Mouse (Mus musculus) kidney, adult 8-10 months (tissue): ENCODE results near the gene Erc2.

Source experiments
- DNase-seq, 2 experiments: peaks; one replicate each; pipeline ENCODE4 v3.0.0; 2022

Gene Erc2

DNA sequence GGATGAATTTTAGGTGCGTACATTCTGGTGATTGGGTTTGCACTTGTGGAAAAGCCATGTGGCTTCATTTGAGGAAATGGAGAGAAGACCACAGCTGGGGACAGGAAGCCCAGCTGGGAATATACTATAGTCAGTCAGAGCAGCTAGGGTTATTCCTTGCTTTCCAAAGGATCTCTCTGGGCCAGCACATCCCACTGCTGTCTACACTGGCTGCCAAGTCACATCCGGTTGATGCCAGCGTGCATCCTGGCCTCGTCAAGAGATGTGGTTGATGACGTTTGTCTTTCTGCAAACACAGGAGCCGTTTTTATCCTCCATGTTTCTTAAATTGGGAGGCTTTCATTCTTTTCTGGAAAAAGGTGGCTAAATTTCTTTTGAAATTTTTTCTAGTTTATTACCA, 603.3 kb downstream of the Erc2 start:
- DNase-seq, result no peak

DNA sequence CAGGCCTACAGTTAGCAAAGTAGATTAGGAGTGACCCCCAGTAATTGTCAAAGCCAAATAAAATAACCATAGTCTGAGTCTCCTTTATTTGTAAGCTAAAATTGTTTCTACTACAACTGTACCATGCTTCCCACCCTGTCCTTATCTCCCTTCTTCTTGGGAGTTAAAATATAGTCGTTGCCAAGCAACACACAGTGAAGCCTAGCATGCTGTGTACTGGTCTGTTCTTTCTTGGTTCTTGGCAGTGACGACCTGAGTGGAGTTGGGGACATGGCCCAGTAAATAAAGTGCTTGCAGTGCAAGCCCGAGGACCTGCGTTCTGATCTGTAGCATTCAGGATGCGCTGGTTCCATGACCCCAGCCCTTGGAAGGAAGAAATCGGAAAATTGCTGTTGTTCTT, 608.3 kb downstream of the Erc2 start:
- no peak for DNase-seq

DNA sequence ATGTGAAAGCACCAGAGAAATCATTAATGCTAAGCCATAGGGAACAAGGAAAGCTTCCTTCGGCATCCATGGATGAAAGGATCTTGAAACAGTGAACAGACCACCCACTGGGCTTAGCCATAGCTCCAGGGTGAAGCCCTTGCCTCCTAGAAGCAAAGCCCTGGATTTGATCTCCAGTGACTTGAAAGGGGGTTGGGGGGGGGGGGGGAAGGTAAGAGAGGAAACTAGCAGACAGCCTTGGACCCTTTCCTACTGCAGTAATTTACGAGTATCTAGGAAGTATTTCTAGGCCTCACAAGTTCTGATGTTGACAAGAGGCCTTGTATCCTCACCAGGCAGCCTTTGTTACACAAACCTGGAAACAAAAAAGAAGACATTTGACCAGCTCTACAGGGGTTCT, 609.0 kb downstream of the Erc2 start:
- DNase-seq, result no peak

DNA sequence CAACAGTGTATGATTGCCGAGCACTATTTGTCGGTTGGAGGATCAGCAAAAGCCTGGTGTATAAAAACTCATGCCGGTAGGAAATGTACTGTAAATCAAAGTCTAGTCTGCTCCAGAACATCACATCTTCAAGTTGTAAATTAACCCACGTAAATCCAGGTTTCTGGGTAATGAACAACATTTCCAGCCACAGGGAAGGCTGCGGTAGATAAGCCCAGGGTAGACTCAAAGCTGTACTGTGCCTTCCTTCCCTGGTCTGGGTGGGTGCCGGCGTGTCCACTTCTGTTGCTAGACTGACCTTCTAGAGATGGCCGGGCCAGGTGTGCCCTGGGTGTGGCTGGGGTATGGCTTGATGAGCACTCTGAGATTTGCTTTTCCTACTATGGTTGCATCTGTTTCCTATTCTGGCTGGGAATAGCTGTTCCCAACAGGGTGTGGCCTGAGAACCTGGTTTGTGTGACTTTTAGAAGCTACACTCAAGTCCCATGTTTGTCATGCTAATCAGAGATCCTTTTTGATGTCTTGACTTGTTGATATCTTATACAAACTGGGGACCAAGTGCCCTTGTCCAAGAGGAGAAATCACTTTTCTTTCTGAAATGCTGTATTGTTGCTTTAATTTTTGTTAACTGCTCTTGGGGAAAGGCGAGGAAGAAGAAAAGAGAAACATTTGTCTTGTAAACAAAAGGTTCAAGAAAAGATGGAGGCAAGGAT, 616.3 kb downstream of the Erc2 start:
- peak; percentile 29 to 44 for DNase-seq

DNA sequence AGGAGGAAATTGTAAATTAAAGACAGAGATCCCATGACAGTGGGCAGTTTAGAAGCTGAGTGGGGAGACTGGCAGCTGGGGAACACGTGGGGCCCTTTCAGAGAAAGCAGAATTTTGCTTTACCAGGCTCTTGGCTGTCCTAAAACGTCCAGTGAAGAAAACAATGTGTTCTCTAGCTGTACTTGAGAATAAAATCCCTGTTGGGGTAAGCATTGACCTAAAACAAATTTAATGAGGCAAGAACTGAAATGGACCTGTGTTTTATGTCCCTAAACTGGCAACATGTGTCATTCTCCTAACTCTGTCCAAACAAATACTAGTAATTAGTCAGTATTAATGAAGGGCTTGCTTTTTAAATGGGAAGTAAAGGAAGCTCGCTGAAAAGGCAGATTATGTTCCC, 617.9 kb downstream of the Erc2 start:
- DNase-seq, result no peak

DNA sequence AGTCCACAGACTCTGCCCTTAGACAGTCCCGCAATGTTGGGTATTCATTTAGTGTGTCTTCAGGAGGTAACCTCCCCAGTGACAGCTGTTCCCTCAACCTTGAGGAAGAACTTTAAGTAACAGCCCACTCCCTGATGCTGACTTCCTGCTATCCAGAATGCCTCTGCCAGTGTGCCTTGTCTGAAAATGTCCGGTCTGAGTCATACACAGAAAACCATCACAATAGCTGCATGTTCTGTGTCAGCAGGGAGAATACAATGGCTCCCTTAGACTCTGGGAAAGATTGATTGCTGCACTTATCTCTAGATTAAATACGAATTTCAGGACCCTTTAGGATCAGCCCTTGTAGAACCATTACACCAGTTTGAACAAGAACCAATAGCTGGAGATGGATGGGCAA, 620.5 kb downstream of the Erc2 start:
- no peak for DNase-seq

DNA sequence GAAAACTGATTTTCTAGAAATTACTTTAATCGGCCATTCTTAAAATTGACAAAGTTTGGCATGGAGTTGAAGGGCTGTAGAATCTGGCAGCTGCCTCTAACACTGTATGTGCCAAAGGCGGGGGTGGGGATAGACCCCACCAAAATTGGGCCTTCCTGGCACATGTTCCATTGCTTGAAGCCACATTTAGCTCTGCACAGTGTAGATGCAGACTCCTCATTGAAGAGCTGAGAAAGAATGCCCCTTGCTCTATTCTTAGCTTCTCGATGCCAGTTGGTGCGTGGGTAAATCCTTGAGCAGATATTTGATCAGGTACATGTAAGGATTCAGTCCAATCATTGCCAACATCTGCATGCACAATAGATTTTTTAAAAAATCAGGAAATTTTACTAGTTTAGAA, 621.2 kb downstream of the Erc2 start:
- no peak for DNase-seq

DNA sequence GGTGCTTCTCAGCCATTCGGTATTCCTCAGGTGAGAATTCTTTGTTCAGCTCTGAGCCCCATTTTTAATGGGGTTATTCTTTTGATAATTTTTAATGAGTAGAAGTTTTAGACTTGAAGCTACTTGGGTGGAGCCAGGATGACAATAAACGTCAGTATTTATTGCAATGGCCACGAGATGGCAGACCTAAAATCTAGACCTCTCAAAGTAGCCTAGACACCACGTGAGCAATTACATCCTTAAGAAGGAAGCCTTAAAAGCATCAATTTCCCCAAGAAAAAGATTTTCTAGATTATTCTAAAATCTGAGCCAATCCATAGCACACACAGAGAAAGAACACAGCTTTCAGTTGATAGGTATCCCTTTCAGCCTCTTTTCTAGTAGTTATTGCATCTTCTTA, 640.5 kb downstream of the Erc2 start:
- peak in 1 of 2 experiments; percentile 6 for DNase-seq

DNA sequence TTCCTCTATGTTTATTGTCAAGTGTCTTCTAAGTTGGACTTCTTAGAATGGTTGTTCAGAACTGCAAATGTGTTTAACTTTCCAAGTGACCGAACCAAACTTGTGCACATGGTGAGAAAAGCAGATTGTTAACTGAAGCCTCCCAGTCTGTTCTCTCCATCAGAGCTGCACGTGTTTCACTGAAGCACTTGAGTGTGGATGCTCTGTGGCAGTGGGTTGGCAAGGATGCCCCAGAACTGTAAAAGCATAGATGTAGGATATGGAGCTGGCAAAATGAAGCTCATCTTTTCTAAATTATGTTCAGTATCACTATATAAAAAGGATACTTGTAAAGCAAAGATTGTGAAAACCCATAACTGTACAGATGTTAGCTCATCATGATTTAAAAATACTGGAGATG, 645.1 kb downstream of the Erc2 start:
- DNase-seq, result no peak

DNA sequence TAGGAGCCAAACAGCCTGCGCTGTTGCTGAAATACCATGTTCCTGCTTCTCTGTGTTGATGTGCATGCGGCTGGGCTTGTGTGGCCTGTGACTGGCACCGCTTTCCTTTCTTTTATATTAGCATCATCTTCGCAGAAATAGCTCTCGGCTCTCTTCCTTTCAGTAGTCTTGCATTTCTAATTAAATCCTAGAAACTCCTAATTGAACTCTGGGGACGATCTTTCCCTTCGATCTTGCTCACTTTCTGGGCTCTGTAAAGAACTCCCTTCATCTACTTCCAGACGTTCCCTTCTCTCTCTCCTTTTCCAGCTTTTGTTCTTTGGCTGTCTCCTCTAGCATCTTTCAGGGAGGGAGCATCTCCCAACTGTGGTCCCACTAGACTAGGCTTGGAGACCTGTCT, 649.6 kb downstream of the Erc2 start:
- DNase-seq, result no peak

DNA sequence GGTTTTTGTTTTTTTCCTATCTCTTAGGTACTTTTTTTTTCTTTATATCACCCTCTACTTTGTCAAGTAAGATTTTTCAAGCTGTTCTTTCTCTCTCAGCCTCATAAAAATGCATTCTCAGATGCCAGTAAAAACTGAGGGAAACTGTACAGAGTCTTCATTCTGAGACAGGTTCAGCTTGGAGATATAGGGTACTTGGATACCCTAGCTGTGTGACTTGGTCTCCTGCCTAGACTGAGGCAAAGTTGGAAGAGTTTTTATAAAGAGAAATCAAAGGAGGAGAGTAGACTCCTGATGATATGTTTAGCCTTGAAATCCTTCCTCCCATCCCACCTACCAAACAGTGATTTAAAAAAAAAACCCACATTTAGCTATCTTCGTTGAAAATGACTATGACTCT, 651.4 kb downstream of the Erc2 start:
- DNase-seq, result no peak

DNA sequence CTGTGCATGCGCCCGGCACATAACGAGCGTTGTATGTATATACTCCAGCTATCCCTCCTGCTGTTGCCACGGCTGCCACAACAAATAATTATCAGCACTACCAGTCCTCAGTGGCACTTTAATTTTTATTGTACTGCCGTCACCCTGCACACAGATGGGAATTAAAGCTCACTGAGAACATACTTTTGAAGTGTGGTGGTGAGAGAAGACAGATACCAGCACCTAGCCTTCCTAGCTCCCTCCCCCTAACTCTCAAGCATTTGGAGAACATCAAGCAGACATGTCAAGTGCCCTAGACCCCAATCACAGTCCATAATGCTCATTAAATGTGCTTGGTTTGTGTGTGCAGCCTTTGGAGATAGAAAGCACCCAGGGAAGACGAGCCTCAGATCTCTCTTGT, 652.6 kb downstream of the Erc2 start:
- DNase-seq, result no peak

DNA sequence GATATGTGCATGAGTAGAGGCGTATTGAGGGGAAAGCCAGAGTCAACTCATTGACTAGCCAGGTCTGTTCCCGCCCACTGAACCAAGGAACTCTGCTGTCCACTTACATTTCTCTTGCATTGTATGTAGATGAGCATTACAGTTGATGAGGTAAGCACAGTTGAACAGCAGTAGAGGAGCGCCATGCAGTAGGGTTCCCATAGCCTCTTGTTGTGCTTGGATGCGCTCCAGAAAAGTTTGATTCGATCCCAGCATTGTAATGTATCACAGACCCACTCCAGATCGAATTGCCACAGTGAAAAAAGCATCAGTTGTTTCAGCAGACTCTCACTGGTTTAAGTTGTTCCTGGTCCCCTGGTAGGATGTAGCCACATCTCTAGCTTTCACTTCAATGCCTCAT, 656.7 kb downstream of the Erc2 start:
- no peak for DNase-seq

DNA sequence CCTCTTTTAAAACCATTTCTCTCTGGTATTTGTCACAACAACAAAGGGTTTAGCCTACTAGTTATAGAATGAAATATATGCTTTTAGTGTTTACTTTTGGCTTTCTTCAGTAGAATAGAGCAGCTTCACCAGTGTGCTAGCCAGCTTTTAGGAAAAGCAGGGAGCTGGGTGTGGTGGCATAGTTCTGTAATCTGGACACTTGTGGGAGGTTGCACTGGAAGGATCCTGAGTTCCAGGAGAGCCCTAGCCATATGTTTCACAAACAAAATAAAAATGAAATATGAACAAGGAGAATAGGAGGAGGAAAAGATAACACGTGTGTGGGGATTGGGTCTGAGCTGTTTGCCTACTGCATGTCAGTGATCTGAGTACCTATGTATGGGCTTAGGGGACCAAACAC, 658.1 kb downstream of the Erc2 start:
- DNase-seq, result no peak

DNA sequence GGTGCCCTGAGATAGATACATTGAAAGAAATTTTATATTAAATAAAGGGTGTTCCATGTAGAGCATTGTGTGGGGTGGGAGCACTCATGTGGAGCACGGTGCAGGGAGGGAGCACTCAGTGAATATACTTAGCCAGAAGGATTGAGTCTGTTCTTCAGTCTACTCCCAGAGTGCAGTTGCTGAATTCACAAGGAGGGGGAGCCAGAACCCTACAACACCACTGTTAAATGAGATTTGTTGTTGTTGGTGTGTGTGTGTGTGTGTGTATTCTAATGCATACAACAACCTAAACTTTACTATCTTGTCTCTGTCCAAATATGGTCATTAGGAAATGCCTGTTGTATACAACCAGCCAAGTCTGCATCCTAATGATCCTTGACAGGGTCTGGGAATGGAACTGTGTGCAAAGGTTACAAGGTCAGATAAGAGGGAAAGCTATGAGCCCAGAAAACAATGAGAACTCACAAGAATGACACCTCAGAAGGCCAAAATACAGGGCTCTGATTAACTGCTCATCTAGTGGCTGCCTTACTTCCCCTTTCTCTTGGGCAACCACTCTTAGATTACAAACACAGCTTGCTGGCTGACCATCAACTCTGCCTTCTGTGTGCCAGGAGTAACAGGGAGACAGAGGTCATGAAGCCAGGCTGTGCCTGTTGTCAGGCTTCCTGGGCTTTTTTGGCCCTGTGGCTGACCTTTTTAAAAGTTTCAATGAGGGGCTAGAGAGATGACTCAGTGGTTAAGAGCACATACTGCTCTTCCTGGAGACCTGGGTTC, 661.3 kb downstream of the Erc2 start:
- DNase-seq, result no peak

DNA sequence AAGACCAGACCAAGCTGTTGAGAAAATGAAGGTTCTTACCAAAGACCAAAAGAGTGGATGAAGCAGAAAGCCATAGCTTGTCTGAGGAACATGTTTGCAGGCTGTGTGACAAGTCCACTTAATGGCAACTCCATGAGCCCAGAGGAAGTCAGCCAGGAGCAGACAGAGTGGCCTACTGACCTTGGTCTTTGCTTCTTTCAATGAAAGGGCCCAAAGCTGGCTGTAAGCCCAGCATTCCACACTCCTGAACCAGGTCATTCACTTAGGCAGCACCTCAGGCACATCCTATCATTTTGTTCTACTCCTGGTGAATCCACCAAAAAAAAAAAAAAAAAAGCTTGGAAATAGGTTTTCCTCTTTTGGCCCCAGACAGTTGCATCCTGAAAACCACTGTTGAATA, 664.3 kb downstream of the Erc2 start:
- peak; percentile 21 to 29 for DNase-seq

DNA sequence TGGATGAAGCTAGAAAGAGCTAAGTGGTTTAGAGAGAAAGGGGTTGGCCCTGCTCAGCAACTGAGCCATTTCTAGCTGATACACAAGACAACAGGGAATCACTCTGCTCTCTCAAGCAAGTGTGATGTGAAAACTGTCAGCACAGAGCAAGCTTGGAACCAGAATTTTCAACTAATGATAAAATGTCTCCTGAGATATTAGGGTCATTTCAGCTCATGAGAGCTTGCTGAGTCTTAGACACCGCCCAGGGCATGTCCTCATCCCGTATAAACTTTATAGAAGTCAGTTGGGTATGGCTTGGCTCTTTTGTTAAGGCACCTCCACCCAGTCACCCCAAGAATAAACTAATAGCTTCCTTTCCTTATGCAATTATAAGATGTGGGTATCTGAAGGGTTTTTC, 666.0 kb downstream of the Erc2 start:
- no peak for DNase-seq

DNA sequence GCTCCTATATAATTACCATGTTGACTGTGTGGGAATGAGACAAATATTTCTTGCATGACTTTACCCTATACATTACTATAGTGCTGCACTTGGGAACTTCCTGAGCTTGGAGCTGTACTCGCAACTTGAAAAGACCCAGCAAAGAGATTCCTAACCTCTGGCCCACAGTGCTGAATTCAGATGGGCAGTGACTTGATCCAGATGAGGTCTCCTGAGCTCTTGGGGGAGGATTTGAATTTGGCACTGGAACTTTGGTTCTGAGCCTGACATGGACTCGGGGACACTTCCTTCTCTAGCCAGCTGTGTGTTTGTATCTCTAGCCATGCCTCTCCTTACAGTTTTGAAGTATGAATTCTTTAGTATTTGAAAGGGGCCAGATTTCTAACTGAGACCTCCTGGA, 666.7 kb downstream of the Erc2 start:
- no peak for DNase-seq

DNA sequence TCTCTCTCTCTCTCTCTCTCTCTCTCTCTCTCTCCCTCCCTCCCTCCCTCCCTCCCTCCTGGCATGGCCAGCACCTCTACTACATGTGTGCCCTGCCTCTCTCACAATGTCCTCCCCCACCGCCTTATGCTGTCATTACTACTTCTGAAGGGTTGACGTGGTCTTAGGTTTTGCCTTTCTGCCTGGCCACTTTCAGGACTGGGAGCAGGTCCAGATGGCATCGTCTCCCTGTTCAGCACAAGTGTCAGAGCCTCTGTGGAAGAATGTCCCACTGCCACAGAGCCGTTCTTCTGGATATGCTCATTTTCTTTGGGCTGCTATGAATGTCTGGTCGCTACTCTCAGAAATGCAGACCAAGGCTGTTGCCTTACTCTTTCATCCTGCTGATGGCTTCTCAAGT, 671.7 kb downstream of the Erc2 start:
- no peak for DNase-seq

DNA sequence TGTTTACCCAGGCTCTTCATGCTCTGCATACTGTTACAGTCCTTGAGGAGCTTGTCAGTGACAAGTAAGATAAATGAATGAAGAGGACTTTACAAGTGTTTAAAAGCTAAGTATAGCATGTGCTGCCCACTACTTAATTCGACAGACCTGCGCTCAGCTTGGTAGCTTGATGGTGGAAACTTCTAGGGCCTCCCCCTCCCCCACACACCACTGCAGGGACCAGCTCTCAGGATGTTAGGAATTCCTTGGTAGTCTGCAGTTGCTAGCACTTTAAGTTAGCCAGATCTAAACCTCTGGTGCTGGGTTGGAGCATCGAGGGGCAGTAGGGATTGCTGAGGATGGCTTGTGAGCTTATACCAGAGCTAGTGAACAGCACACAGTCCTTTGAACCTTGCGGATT, 672.9 kb downstream of the Erc2 start:
- DNase-seq, result no peak

DNA sequence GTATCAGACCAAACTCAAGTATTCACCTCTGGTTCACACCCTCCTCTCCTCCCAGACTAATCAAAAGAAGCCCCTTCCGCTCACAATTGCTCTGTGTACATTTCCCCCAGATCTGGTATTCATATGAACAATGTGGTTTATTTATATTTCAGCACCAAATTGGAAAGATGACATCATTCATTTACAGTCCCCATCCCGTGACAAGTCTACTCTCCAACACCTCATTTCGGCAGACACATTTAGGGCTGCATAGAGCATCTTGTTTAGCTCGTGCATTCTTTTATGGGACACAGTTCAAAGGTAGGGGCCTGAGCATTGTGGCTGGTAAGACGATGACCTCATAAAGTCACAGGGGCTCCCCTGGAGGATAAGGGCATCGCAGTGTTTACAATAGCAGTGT, 677.9 kb downstream of the Erc2 start:
- no peak for DNase-seq

DNA sequence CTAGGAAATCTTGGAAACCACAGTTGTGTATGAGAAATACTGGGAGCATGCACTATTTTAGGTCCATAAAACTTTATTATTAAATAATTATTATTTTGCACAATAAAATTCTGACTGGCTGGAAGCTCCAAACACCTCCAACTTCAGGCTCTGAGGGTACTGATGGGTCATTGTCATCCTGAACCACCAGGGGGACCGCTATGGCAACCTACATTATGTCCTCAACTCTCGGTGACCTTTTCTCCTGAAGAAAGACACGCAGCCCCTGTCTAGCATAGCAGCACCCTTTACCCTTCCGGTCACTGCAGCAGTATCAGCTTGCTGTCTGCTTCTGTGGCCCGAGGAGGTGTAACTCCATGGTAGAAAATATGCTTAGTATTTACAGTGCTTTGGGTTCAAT, 679.0 kb downstream of the Erc2 start:
- DNase-seq, result no peak

DNA sequence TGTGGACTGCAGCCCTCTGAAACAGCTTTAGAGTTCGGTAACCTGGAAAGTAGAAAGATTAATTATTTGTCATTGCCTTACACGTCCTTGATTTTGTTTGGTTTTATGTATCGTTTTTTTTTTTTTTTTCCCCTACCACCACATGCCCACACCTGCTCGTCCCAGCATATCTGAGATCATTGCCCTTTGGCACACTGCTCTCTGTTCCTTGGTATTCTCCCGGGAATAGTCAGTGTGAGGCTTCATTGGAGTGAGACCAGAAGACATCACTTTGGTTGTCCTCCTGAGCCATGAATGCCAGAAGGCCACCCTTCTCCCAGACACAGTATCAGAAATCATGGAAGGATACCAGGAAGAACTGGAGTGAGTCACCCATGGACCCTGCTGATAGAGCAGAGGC, 681.9 kb downstream of the Erc2 start:
- peak; percentile 41 to 59 for DNase-seq

DNA sequence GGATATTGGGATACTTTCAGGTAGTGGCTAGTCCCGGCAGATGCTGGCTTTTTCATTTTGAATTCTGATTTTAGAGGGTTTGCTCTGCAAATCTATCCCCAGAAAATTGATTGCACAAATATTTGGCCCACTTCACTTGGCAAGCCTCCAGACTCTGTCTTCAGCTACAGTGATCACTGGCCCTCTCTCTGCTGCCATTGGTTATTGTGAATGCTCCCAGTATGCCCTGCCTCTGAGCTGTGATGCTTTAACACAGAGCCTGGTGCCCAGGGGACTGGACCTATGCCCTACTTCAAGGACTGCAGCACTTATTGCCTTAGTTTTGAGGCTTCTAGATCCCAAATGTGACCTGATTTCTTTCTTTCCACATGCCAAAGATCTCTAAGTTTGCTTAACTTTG, 686.4 kb downstream of the Erc2 start:
- DNase-seq, result no peak

DNA sequence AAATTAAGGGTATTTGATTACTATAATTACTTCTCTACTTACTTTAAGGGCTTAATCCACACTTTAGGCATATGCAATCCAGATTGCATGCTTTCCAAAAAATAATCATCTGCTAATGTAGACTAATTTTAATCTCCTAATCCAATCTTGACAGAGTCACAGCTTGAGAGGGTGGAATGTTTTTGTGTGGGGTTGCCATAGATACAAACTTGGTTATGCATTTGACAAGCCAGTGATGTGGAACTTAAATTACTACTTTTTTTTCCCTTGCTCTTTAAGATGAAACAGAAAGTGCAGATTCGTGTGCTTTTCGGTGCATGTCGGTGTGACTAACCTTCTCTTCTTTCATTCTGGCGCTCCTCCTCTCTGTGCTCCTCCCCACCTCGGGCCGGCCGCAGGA, 694.6 kb downstream of the Erc2 start:
- DNase-seq, result no peak
